Mouse (Mus musculus) bone marrow macrophage, adult 2 months (primary cell): ENCODE results near the gene Med8. TPM values are rescaled to one million over a fixed set of nuclear protein-coding genes. Genes with fewer than 3 reads are reported as not detected.

Source experiments
- H3K27ac ChIP-seq: 2 replicates; pipeline ENCODE4 v1.5.1; 2012; ENCODE audit warnings: low read depth, low read length; ENCODE audit not compliant: insufficient read depth
- H3K4me1 ChIP-seq: 2 replicates; pipeline ENCODE4 v1.6.1; 2012; ENCODE audit warnings: low read length; ENCODE audit not compliant: control insufficient read depth, insufficient read depth
- H3K4me3 ChIP-seq: 2 replicates; pipeline ENCODE4 v1.5.1; 2012; ENCODE audit warnings: mild to moderate bottlenecking, low read length, moderate library complexity; ENCODE audit not compliant: insufficient read depth
- CTCF ChIP-seq: IDR thresholded peaks from 2 replicates; pipeline ENCODE4 v1.5.1; 2012; ENCODE audit warnings: low read depth, mild to moderate bottlenecking, low read length, moderate library complexity
- POLR2A ChIP-seq: IDR thresholded peaks from 2 replicates; pipeline ENCODE4 v1.6.1; 2012; ENCODE audit warnings: mild to moderate bottlenecking, low read depth, low read length, borderline replicate concordance
- polyA plus RNA-seq: library from polyadenylated mRNA; stranded (reverse); fragments of >200 nt; gene quantifications from 2 replicates; pipeline ENCODE4 v1.2.4, GENCODE M21; 2012; ENCODE audit not compliant: missing spikeins, insufficient read depth, insufficient read length

The Med8 gene
- polyA plus RNA-seq, 1 experiment = 61.5 TPM

GRCm38 (mm10) chr4:118428531-118429214 is 19.5 kb downstream of the Med8 start:
- peak overlapping the region; percentile 93 for H3K27ac ChIP-seq
- TF ChIP-seq POLR2A (no peak), CTCF (no peak)
- H3K4me1 ChIP-seq = peaks cover 37% of the 10 kb centered on the region
- peak overlapping the region; percentile 87 for H3K4me3 ChIP-seq

GRCm38 (mm10) chr4:118429215-118429895 is 20.2 kb downstream of the Med8 start:
- no peak for TF ChIP-seq POLR2A
- no peak for TF ChIP-seq CTCF
- Histone ChIP-seq H3K4me3 (peak overlapping the region; percentile 87), H3K4me1 (peaks cover 37% of the 10 kb centered on the region), H3K27ac (peak overlapping the region; percentile 93; the same call in 1 of the 2 replicates)

- peaks cover 24% of the 10 kb centered on the region for H3K4me1 ChIP-seq
Measured at GRCm38 (mm10) chr4:118432332-118432731, 23.2 kb downstream of the Med8 start.

GRCm38 (mm10) chr4:118436820-118437603 is 27.9 kb downstream of the Med8 start, which contains the start of gene Cdc20:
Cdc20 (minus strand) TSS chr4:118437352.
- TF ChIP-seq CTCF = no peak
- TF ChIP-seq POLR2A = no peak
- H3K4me3 ChIP-seq = peak within 1 kb of the TSS; percentile 69
- H3K27ac ChIP-seq = peak within 1 kb of the TSS; percentile 44
- H3K4me1 ChIP-seq = peaks cover 8% of the 10 kb centered on the region

More at GRCm38 (mm10) chr4:118432332-118432731, 23.2 kb downstream of the Med8 start:
- H3K4me3 ChIP-seq = no peak overlapping the region
- H3K27ac ChIP-seq = no peak overlapping the region
- no peak for TF ChIP-seq POLR2A
- no peak for TF ChIP-seq CTCF

GRCm38 (mm10) chr4:118437829-118438253 is 28.7 kb downstream of the Med8 start:
- peak overlapping the region; percentile 44 for H3K27ac ChIP-seq
- H3K4me1 ChIP-seq = peaks cover 8% of the 10 kb centered on the region
- H3K4me3 ChIP-seq = peak overlapping the region; percentile 69
- TF ChIP-seq CTCF (no peak), POLR2A (no peak)

- Histone ChIP-seq H3K27ac (no peak overlapping the region), H3K4me1 (no peaks in the 10 kb centered on the region), H3K4me3 (no peak overlapping the region)
- TF ChIP-seq POLR2A (no peak), CTCF (no peak)
Measured at GRCm38 (mm10) chr4:118445088-118445487, 36.0 kb downstream of the Med8 start.

GRCm38 (mm10) chr4:118445781-118446414 is 36.8 kb downstream of the Med8 start:
- H3K4me1 ChIP-seq = no peaks in the 10 kb centered on the region
- no peak overlapping the region for H3K27ac ChIP-seq
- TF ChIP-seq POLR2A = no peak
- no peak overlapping the region for H3K4me3 ChIP-seq

- TF ChIP-seq POLR2A (no peak), CTCF (no peak)
- H3K27ac ChIP-seq = no peak overlapping the region
- H3K4me3 ChIP-seq = no peak overlapping the region
- no peaks in the 10 kb centered on the region for H3K4me1 ChIP-seq
Measured at GRCm38 (mm10) chr4:118446415-118447153, 37.4 kb downstream of the Med8 start.
